Mouse (Mus musculus) bone marrow, adult 2 months (tissue): ENCODE measurements around the gene Rsph14. TPM values are rescaled to one million over a fixed set of nuclear protein-coding genes. Genes with fewer than 3 reads are reported as not detected.

Source experiments
- H3K27ac ChIP-seq: fragments of 200-500 bp; 2 replicates; pipeline ENCODE4 v1.5.1; 2012; ENCODE audit warnings: low read depth, mild to moderate bottlenecking, control low read depth, inconsistent platforms, low read length; ENCODE audit not compliant: control insufficient read depth, poor library complexity, insufficient read depth
- H3K4me1 ChIP-seq: fragments of 200-500 bp; 2 replicates; pipeline ENCODE4 v1.6.1; 2011; ENCODE audit warnings: low read length; ENCODE audit not compliant: control insufficient read depth, insufficient read depth
- H3K4me3 ChIP-seq: fragments of 200-500 bp; replicated peaks from 2 replicates; pipeline ENCODE3; 2011; ENCODE audit warnings: mild to moderate bottlenecking, low read depth, low read length, control low read depth; ENCODE audit not compliant: control insufficient read depth
- CTCF ChIP-seq: fragments of 200-500 bp; IDR thresholded peaks from 2 replicates; pipeline ENCODE4 v1.5.1; 2011; ENCODE audit warnings: low read length, control low read depth; ENCODE audit not compliant: control insufficient read depth, insufficient read depth
- POLR2A ChIP-seq: fragments of 200-500 bp; IDR thresholded peaks from 2 replicates; pipeline ENCODE4 v1.6.1; 2011; ENCODE audit warnings: low read depth, mild to moderate bottlenecking, control low read depth, low read length, borderline replicate concordance; ENCODE audit not compliant: control insufficient read depth
- WGBS: fragments of 180-500 bp; shearing (Covaris S2); methylation state at CpG from one replicate; pipeline ENCODE4 v1.1.7; 2018; 5-methylcytosine and 5-hydroxymethylcytosine counted together
- polyA plus RNA-seq: library from polyadenylated mRNA; stranded (reverse); fragments of >200 nt; gene quantifications from 2 replicates; pipeline ENCODE4 v1.2.4, GENCODE M21; 2011; ENCODE audit warnings: low replicate concordance; ENCODE audit not compliant: missing spikeins, insufficient read depth, insufficient read length

Gene Rsph14
- polyA plus RNA-seq, 1 experiment = not detected

- Histone ChIP-seq H3K4me1 (peaks cover 5% of the 10 kb centered on the region; the same call in 1 of the 2 replicates), H3K4me3 (no peak overlapping the region), H3K27ac (no peak overlapping the region)
- TF ChIP-seq CTCF (no peak), POLR2A (no peak)
- WGBS = 92% methylated on average over 8 of the region's 8 CpGs
These were observed 25.9 kb upstream of the Rsph14 start for GRCm38 (mm10) chr10:75058336-75058735.

- Histone ChIP-seq H3K4me3 (no peak overlapping the region), H3K4me1 (peaks cover 5% of the 10 kb centered on the region; the same call in 1 of the 2 replicates), H3K27ac (no peak overlapping the region)
- TF ChIP-seq CTCF (no peak), POLR2A (no peak)
- 52% methylated on average over 4 of the region's 4 CpGs for WGBS
These were observed 23.9 kb upstream of the Rsph14 start for GRCm38 (mm10) chr10:75056255-75056654.

- H3K4me1 ChIP-seq = peaks cover 5% of the 10 kb centered on the region; the same call in 1 of the 2 replicates
These were observed 23.3 kb upstream of the Rsph14 start for GRCm38 (mm10) chr10:75055672-75056071.

GRCm38 (mm10) chr10:75054125-75054524 is 21.7 kb upstream of the Rsph14 start:
- no peak overlapping the region for H3K4me3 ChIP-seq
- WGBS = 28% methylated on average over 6 of the region's 6 CpGs
- no peak for TF ChIP-seq POLR2A
- TF ChIP-seq CTCF = no peak
- no peak overlapping the region for H3K27ac ChIP-seq
- H3K4me1 ChIP-seq = peaks cover 5% of the 10 kb centered on the region; the same call in 1 of the 2 replicates

More at GRCm38 (mm10) chr10:75055672-75056071, 23.3 kb upstream of the Rsph14 start:
- Histone ChIP-seq H3K27ac (no peak overlapping the region), H3K4me3 (no peak overlapping the region)
- TF ChIP-seq POLR2A (no peak), CTCF (no peak)
- 25% methylated on average over 5 of the region's 5 CpGs for WGBS

- TF ChIP-seq POLR2A (no peak), CTCF (no peak)
- 84% methylated on average over 4 of the region's 4 CpGs for WGBS
- Histone ChIP-seq H3K4me1 (peaks cover 5% of the 10 kb centered on the region; the same call in 1 of the 2 replicates), H3K27ac (no peak overlapping the region), H3K4me3 (no peak overlapping the region)
These were observed 21.3 kb upstream of the Rsph14 start for GRCm38 (mm10) chr10:75053655-75054054.

- H3K4me1 ChIP-seq = peaks cover 5% of the 10 kb centered on the region; the same call in 1 of the 2 replicates
- H3K4me3 ChIP-seq = no peak overlapping the region
- TF ChIP-seq CTCF (no peak), POLR2A (no peak)
- WGBS = 86% methylated on average over 8 of the region's 8 CpGs
- H3K27ac ChIP-seq = no peak overlapping the region
These were observed 20.5 kb upstream of the Rsph14 start for GRCm38 (mm10) chr10:75052902-75053301.

- Histone ChIP-seq H3K4me1 (peaks cover 5% of the 10 kb centered on the region; the same call in 1 of the 2 replicates), H3K4me3 (no peak overlapping the region), H3K27ac (no peak overlapping the region)
- TF ChIP-seq POLR2A (no peak), CTCF (no peak)
- 91% methylated on average over 21 of the region's 21 CpGs for WGBS
These were observed 19.1 kb upstream of the Rsph14 start for GRCm38 (mm10) chr10:75051364-75052074.

- Histone ChIP-seq H3K4me1 (no peaks in the 10 kb centered on the region), H3K27ac (no peak overlapping the region), H3K4me3 (no peak overlapping the region)
- 82% methylated on average over 7 of the region's 7 CpGs for WGBS
- TF ChIP-seq POLR2A (no peak), CTCF (no peak)
These were observed 16.3 kb upstream of the Rsph14 start for GRCm38 (mm10) chr10:75048711-75049110.
